Mouse (Mus musculus): Measurements from ENCODE around the gene Crtap. TPM values are rescaled to one million over a fixed set of nuclear protein-coding genes. Genes with fewer than 3 reads are reported as not detected.

The Crtap gene
- polyA plus RNA-seq, 1 experiment from 2014 or later, result 161 TPM

- Histone ChIP-seq H3K4me2 (replicated peaks) (peak overlapping the region; percentile 71), H3K36me3 (peaks cover 2% of the 10 kb centered on the region; the same call in 1 of the 2 replicates), H3K27me3 (no peaks in the 10 kb centered on the region), H3K4me3 (peak overlapping the region; percentile 72), H3K27ac (peak overlapping the region; percentile 94), H3K4me1 (peaks cover 23% of the 10 kb centered on the region), H3K9me3 (no peaks in the 10 kb centered on the region), H3K9ac (peak overlapping the region; percentile 94)
- ATAC-seq (ENCODE audit: low FRiP score, low read depth), result no peak
- WGBS, result 3% methylated on average over 10 of the region's 10 CpGs
Observed at GRCm38 (mm10) chr9:114390749-114391075, 237 bp upstream of the Crtap start.

GRCm38 (mm10) chr9:114389371-114389904 lies 1.0 kb downstream of the Crtap start:
- H3K27ac ChIP-seq, result peak overlapping the region; percentile 94; the same call in 1 of the 2 replicates
- H3K4me2 ChIP-seq (replicated peaks), result peak overlapping the region; percentile 71
- no peak overlapping the region for H3K9ac ChIP-seq
- peak; percentile 2 for ATAC-seq (ENCODE audit: low FRiP score, low read depth)
- 74% methylated on average over 8 of the region's 8 CpGs for WGBS
- H3K36me3 ChIP-seq, result peaks cover 14% of the 10 kb centered on the region
- H3K27me3 ChIP-seq, result no peaks in the 10 kb centered on the region
- H3K9me3 ChIP-seq, result no peaks in the 10 kb centered on the region
- H3K4me1 ChIP-seq, result peaks cover 23% of the 10 kb centered on the region
- peak overlapping the region; percentile 72 for H3K4me3 ChIP-seq

GRCm38 (mm10) chr9:114388701-114389370 lies 1.6 kb downstream of the Crtap start:
- H3K4me1 ChIP-seq, result peaks cover 23% of the 10 kb centered on the region
- no peak for ATAC-seq (ENCODE audit: low FRiP score, low read depth)
- H3K27ac ChIP-seq, result peak overlapping the region; percentile 94; the same call in 1 of the 2 replicates
- no peaks in the 10 kb centered on the region for H3K27me3 ChIP-seq
- H3K9me3 ChIP-seq, result no peaks in the 10 kb centered on the region
- H3K4me2 ChIP-seq (replicated peaks), result peak overlapping the region; percentile 71
- H3K36me3 ChIP-seq, result peaks cover 20% of the 10 kb centered on the region
- peak overlapping the region; percentile 72 for H3K4me3 ChIP-seq
- 62% methylated on average over 3 of the region's 3 CpGs for WGBS
- H3K9ac ChIP-seq, result peak overlapping the region; percentile 45; the same call in 1 of the 2 replicates

GRCm38 (mm10) chr9:114388288-114388687 lies 2.2 kb downstream of the Crtap start:
- WGBS, result 80% methylated on average over 8 of the region's 8 CpGs
- H3K9ac ChIP-seq, result 0 out of 2 replicates have a peak overlapping the region, but pooled peaks have one; percentile 25
- H3K4me2 ChIP-seq (replicated peaks), result peak overlapping the region; percentile 71
- H3K4me3 ChIP-seq, result no peak overlapping the region
- no peaks in the 10 kb centered on the region for H3K27me3 ChIP-seq
- H3K4me1 ChIP-seq, result peaks cover 23% of the 10 kb centered on the region
- H3K9me3 ChIP-seq, result no peaks in the 10 kb centered on the region
- peaks cover 23% of the 10 kb centered on the region for H3K36me3 ChIP-seq
- no peak for ATAC-seq (ENCODE audit: low FRiP score, low read depth)
- H3K27ac ChIP-seq, result 0 out of 2 replicates have a peak overlapping the region, but pooled peaks have one; percentile 94

- ATAC-seq (ENCODE audit: low FRiP score, low read depth), result no peak
- H3K9ac ChIP-seq, result no peak overlapping the region
- H3K4me2 ChIP-seq (replicated peaks), result no peak overlapping the region
- H3K4me3 ChIP-seq, result no peak overlapping the region
- H3K27me3 ChIP-seq, result no peaks in the 10 kb centered on the region
- 45% methylated on average over 6 of the region's 6 CpGs for WGBS
- H3K9me3 ChIP-seq, result no peaks in the 10 kb centered on the region
- no peak overlapping the region for H3K27ac ChIP-seq
- H3K36me3 ChIP-seq, result peaks cover 34% of the 10 kb centered on the region
- H3K4me1 ChIP-seq, result peaks cover 23% of the 10 kb centered on the region
Observed at GRCm38 (mm10) chr9:114387086-114387485, 3.4 kb downstream of the Crtap start.

GRCm38 (mm10) chr9:114385160-114385559 lies 5.3 kb downstream of the Crtap start:
- H3K4me3 ChIP-seq, result no peak overlapping the region
- ATAC-seq (ENCODE audit: low FRiP score, low read depth), result no peak
- H3K4me2 ChIP-seq (replicated peaks), result no peak overlapping the region
- no peak overlapping the region for H3K27ac ChIP-seq
- no peak overlapping the region for H3K9ac ChIP-seq
- 95% methylated on average over 10 of the region's 10 CpGs for WGBS
- no peaks in the 10 kb centered on the region for H3K27me3 ChIP-seq
- H3K36me3 ChIP-seq, result peaks cover 39% of the 10 kb centered on the region
- no peaks in the 10 kb centered on the region for H3K9me3 ChIP-seq
- peaks cover 20% of the 10 kb centered on the region for H3K4me1 ChIP-seq

GRCm38 (mm10) chr9:114384691-114385090 lies 5.8 kb downstream of the Crtap start:
- H3K27me3 ChIP-seq, result no peaks in the 10 kb centered on the region
- H3K27ac ChIP-seq, result no peak overlapping the region
- peaks cover 43% of the 10 kb centered on the region for H3K36me3 ChIP-seq
- no peak overlapping the region for H3K4me3 ChIP-seq
- H3K4me2 ChIP-seq (replicated peaks), result no peak overlapping the region
- no peaks in the 10 kb centered on the region for H3K9me3 ChIP-seq
- WGBS, result 91% methylated on average over 24 of the region's 24 CpGs
- H3K4me1 ChIP-seq, result peaks cover 19% of the 10 kb centered on the region
- no peak overlapping the region for H3K9ac ChIP-seq
- ATAC-seq (ENCODE audit: low FRiP score, low read depth), result no peak

- no peaks in the 10 kb centered on the region for H3K9me3 ChIP-seq
- 74% methylated on average over 17 of the region's 17 CpGs for WGBS
- H3K27ac ChIP-seq, result no peak overlapping the region
- H3K4me2 ChIP-seq (replicated peaks), result no peak overlapping the region
- no peak overlapping the region for H3K9ac ChIP-seq
- H3K4me3 ChIP-seq, result no peak overlapping the region
- H3K27me3 ChIP-seq, result no peaks in the 10 kb centered on the region
- peaks cover 4% of the 10 kb centered on the region for H3K4me1 ChIP-seq
- ATAC-seq (ENCODE audit: low FRiP score, low read depth), result no peak
- peaks cover 55% of the 10 kb centered on the region for H3K36me3 ChIP-seq
Observed at GRCm38 (mm10) chr9:114382936-114383710, 7.4 kb downstream of the Crtap start.

GRCm38 (mm10) chr9:114380881-114381733 lies 9.4 kb downstream of the Crtap start:
- no peaks in the 10 kb centered on the region for H3K4me1 ChIP-seq
- no peaks in the 10 kb centered on the region for H3K27me3 ChIP-seq
- no peaks in the 10 kb centered on the region for H3K9me3 ChIP-seq
- H3K4me2 ChIP-seq (replicated peaks), result no peak overlapping the region
- no peak overlapping the region for H3K4me3 ChIP-seq
- peaks cover 74% of the 10 kb centered on the region for H3K36me3 ChIP-seq
- 0 out of 2 replicates have a peak, but pooled peaks have one; percentile 37 for ATAC-seq (ENCODE audit: low FRiP score, low read depth)
- no peak overlapping the region for H3K9ac ChIP-seq
- no peak overlapping the region for H3K27ac ChIP-seq
- 70% methylated on average over 17 of the region's 17 CpGs for WGBS

GRCm38 (mm10) chr9:114379871-114380270 lies 10.6 kb downstream of the Crtap start:
- Histone ChIP-seq H3K9ac (no peak overlapping the region), H3K4me1 (no peaks in the 10 kb centered on the region), H3K9me3 (no peaks in the 10 kb centered on the region), H3K36me3 (peaks cover 74% of the 10 kb centered on the region), H3K4me3 (no peak overlapping the region), H3K4me2 (replicated peaks) (no peak overlapping the region), H3K27ac (no peak overlapping the region), H3K27me3 (no peaks in the 10 kb centered on the region)
- ATAC-seq (ENCODE audit: low FRiP score, low read depth), result no peak
- WGBS, result 86% methylated on average over 12 of the region's 12 CpGs

GRCm38 (mm10) chr9:114377168-114377567 lies 13.3 kb downstream of the Crtap start:
- no peak for ATAC-seq (ENCODE audit: low FRiP score, low read depth)
- Histone ChIP-seq H3K4me2 (replicated peaks) (no peak overlapping the region), H3K9ac (no peak overlapping the region), H3K27me3 (no peaks in the 10 kb centered on the region), H3K9me3 (no peaks in the 10 kb centered on the region), H3K4me1 (no peaks in the 10 kb centered on the region), H3K27ac (no peak overlapping the region), H3K4me3 (no peak overlapping the region), H3K36me3 (peaks cover 71% of the 10 kb centered on the region)
- WGBS, result 94% methylated on average over 10 of the region's 10 CpGs

All from limb, embryonic 13.5 days (tissue).